Mouse (Mus musculus) leukemia stem cell, adult 10-12 weeks (primary cell): ENCODE results near the gene 2210010C04Rik. TPM values are rescaled to one million over a fixed set of nuclear protein-coding genes. Genes with fewer than 3 reads are reported as not detected.

Source experiments
- polyA plus RNA-seq: library from polyadenylated mRNA; stranded (reverse); fragments of >175 nt; gene quantifications from 2 replicates; pipeline ENCODE4 v1.2.3, GENCODE M21; 2012; ENCODE audit warnings: low replicate concordance

2210010C04Rik gene
- polyA plus RNA-seq = not detected in 2 replicates

GRCm38 (mm10) chr6:41035409-41035808 is at the start of gene 2210010C04Rik:
Gene 2210010C04Rik (minus strand): TSS chr6:41035509.

GRCm38 (mm10) chr6:40999379-40999778 is 35.9 kb downstream of the 2210010C04Rik start, which contains the start of gene Gm2663:
Gene Gm2663 (minus strand): TSS chr6:40999479.

Other genes starting within 250 kb of the 2210010C04Rik start
- not detected in 2 replicates for gene Moxd2, start 148.0 kb downstream of the 2210010C04Rik start, polyA plus RNA-seq
- not detected in 2 replicates for gene Prss58, start 135.1 kb downstream of the 2210010C04Rik start, polyA plus RNA-seq
- not detected in 2 replicates for gene 1700074P13Rik, start 95.0 kb downstream of the 2210010C04Rik start, polyA plus RNA-seq
- gene Gm4744, start 83.6 kb downstream of the 2210010C04Rik start, polyA plus RNA-seq = not detected in 2 replicates
- gene 1810009J06Rik, start 70.8 kb downstream of the 2210010C04Rik start, polyA plus RNA-seq = not detected in 2 replicates
- not detected in 2 replicates for gene Gm2663, start 36.0 kb downstream of the 2210010C04Rik start, polyA plus RNA-seq